ENCODE assay signal across 26 mouse cellular contexts in genomic region chr15:32760141-32760540, GRCm38 (mm10).
"Had no signal": no experiment of that assay in that cellular context is flagged by ENCODE, and none has a peak within 500 bp of the region (broad histone marks: within the 10 kb centered on the region; RNA-seq: fewer than 3 reads in every experiment).

No protein-coding gene starts in this region.

- DNase-seq: cerebellum, adult 8-10 months; cerebellum, adult 9-10 months; cerebellum, adult 9-11 months; cerebellum, postnatal 25 days; embryo, embryonic 11 days; forebrain, postnatal 0 days; gastrocnemius, adult 2 months; gastrocnemius, postnatal 10 days; gastrocnemius, postnatal 14 days; gastrocnemius, postnatal 25 days; gastrocnemius, postnatal 36 days; heart, adult 11 months; heart, adult 18-20 months; heart, adult 2 months had no signal

- H3K4me1 ChIP-seq: embryonic facial prominence, embryonic 10.5 days; embryonic facial prominence, embryonic 12.5 days; embryonic facial prominence, embryonic 13.5 days; embryonic facial prominence, embryonic 15.5 days; forebrain, embryonic 10.5 days; forebrain, embryonic 12.5 days; forebrain, embryonic 13.5 days; forebrain, embryonic 15.5 days; heart, embryonic 10.5 days had no signal

- H3K9ac ChIP-seq: embryonic facial prominence, embryonic 12.5 days; embryonic facial prominence, embryonic 13.5 days; embryonic facial prominence, embryonic 15.5 days; forebrain, embryonic 12.5 days; forebrain, embryonic 13.5 days; forebrain, embryonic 15.5 days; forebrain, postnatal 0 days had no signal

- ATAC-seq: forebrain, embryonic 13.5 days; forebrain, embryonic 14.5 days; forebrain, embryonic 15.5 days; forebrain, embryonic 16.5 days; forebrain, postnatal 0 days had no signal

- H3K9me3 ChIP-seq: embryonic facial prominence, embryonic 10.5 days; embryonic facial prominence, embryonic 12.5 days; embryonic facial prominence, embryonic 13.5 days; embryonic facial prominence, embryonic 15.5 days; forebrain, embryonic 10.5 days; forebrain, embryonic 12.5 days; forebrain, embryonic 13.5 days; forebrain, embryonic 15.5 days; heart, embryonic 10.5 days had no signal

- H3K4me2 ChIP-seq: embryonic facial prominence, embryonic 12.5 days; embryonic facial prominence, embryonic 13.5 days; embryonic facial prominence, embryonic 15.5 days; forebrain, embryonic 12.5 days; forebrain, embryonic 13.5 days; forebrain, embryonic 15.5 days had no signal

- H3K27ac ChIP-seq: embryonic facial prominence, embryonic 10.5 days; embryonic facial prominence, embryonic 12.5 days; embryonic facial prominence, embryonic 13.5 days; embryonic facial prominence, embryonic 15.5 days; forebrain, embryonic 10.5 days; forebrain, embryonic 12.5 days; forebrain, embryonic 13.5 days; forebrain, embryonic 15.5 days; gastrocnemius, adult 2 months; heart, adult 2 months; heart, embryonic 10.5 days had no signal

- H3K4me3 ChIP-seq: embryonic facial prominence, embryonic 10.5 days; embryonic facial prominence, embryonic 12.5 days; embryonic facial prominence, embryonic 13.5 days; embryonic facial prominence, embryonic 15.5 days; erythroblast, embryonic 14.5 days; forebrain, embryonic 10.5 days; forebrain, embryonic 12.5 days; forebrain, embryonic 13.5 days; forebrain, embryonic 15.5 days; gastrocnemius, adult 2 months; heart, adult 2 months; heart, embryonic 10.5 days had no signal

- H3K27me3 ChIP-seq: embryonic facial prominence, embryonic 12.5 days; embryonic facial prominence, embryonic 13.5 days; embryonic facial prominence, embryonic 15.5 days; forebrain, embryonic 12.5 days; forebrain, embryonic 13.5 days; forebrain, embryonic 15.5 days had no signal

- H3K36me3 ChIP-seq: embryonic facial prominence, embryonic 10.5 days; embryonic facial prominence, embryonic 12.5 days; embryonic facial prominence, embryonic 13.5 days; embryonic facial prominence, embryonic 15.5 days; forebrain, embryonic 10.5 days; forebrain, embryonic 12.5 days; forebrain, embryonic 15.5 days; heart, embryonic 10.5 days had no signal
